Mouse (Mus musculus): Measurements from ENCODE around the gene Fam102b. TPM values are rescaled to one million over a fixed set of nuclear protein-coding genes. Genes with fewer than 3 reads are reported as not detected.

Fam102b gene
- total and polyA plus RNA-seq, 3 experiments = 0.01 to 0.15 (median 0.11) TPM

GRCm38 (mm10) chr3:108987009-108987659, 40.3 kb downstream of the Fam102b start:
- Histone ChIP-seq H3K4me1 (ENCODE audit: insufficient read depth, low read depth, low read length) (no peaks in the 10 kb centered on the region), H3K36me3 (replicated peaks) (no peaks in the 10 kb centered on the region), H3K27me3 (ENCODE audit: insufficient read depth, low read length) (no peaks in the 10 kb centered on the region), H3K9me3 (replicated peaks) (no peaks in the 10 kb centered on the region), H3K4me3 (ENCODE audit: low read depth, low read length) (no peak overlapping the region)
- DNase-seq (ENCODE audit: low spot score) = no peak
- TF ChIP-seq GATA1 (IDR thresholded peaks at IDR 0.05; ENCODE audit: borderline replicate concordance, low read length) = no peak
- no peak for TF ChIP-seq CTCF (IDR thresholded peaks at IDR 0.05; ENCODE audit: low read depth, low read length)
- TF ChIP-seq TAL1 (conservative IDR thresholded peaks at IDR 0.05; ENCODE audit: low read depth, low read length) = no peak
- no peak for TF ChIP-seq POLR2AphosphoS5 (IDR thresholded peaks at IDR 0.05; ENCODE audit: insufficient replicate concordance, low read depth, low read length)
- no peak for TF ChIP-seq GATA2 (IDR thresholded peaks at IDR 0.05; ENCODE audit: borderline replicate concordance, low read depth, low read length)
- ATAC-seq (ENCODE audit: extremely low read depth, insufficient number of reproducible peaks, low FRiP score, poor library complexity, severe bottlenecking) = no peak

GRCm38 (mm10) chr3:108986534-108986933, 40.9 kb downstream of the Fam102b start:
- DNase-seq (ENCODE audit: low spot score) = no peak
- no peaks in the 10 kb centered on the region for H3K9me3 ChIP-seq (replicated peaks)
- H3K36me3 ChIP-seq (replicated peaks) = no peaks in the 10 kb centered on the region
- H3K4me3 ChIP-seq (ENCODE audit: low read depth, low read length) = no peak overlapping the region
- no peak; the same call in 1 of the 2 replicates for ATAC-seq (ENCODE audit: extremely low read depth, insufficient number of reproducible peaks, low FRiP score, poor library complexity, severe bottlenecking)
- H3K4me1 ChIP-seq (ENCODE audit: insufficient read depth, low read depth, low read length) = no peaks in the 10 kb centered on the region
- TF ChIP-seq POLR2AphosphoS5 (IDR thresholded peaks at IDR 0.05; ENCODE audit: insufficient replicate concordance, low read depth, low read length) = no peak
- TF ChIP-seq CTCF (IDR thresholded peaks at IDR 0.05; ENCODE audit: low read depth, low read length) = no peak
- TF ChIP-seq TAL1 (conservative IDR thresholded peaks at IDR 0.05; ENCODE audit: low read depth, low read length) = no peak
- TF ChIP-seq GATA1 (IDR thresholded peaks at IDR 0.05; ENCODE audit: borderline replicate concordance, low read length) = no peak
- TF ChIP-seq GATA2 (IDR thresholded peaks at IDR 0.05; ENCODE audit: borderline replicate concordance, low read depth, low read length) = no peak
- no peaks in the 10 kb centered on the region for H3K27me3 ChIP-seq (ENCODE audit: insufficient read depth, low read length)

DNA sequence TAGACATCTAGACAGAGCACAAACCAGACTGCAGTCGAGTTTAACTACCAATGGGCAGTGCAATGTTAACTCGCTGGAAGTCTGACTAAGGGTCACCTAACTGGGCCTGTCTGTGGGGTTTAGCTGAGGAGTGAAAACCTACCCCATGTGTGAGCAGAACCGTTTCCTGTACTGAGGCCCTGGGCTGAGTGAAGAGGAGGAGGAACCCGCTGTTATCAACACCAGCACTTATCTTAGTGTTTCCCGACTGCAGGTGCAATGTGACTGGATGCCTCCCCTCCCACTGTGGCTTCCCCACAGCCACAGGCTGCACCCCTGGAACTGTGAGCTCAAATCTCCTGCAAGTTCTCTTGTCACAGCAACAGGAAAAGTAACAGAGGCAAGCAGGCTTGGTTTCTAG, 43.4 kb downstream of the Fam102b start:
- TF ChIP-seq POLR2AphosphoS5 (IDR thresholded peaks at IDR 0.05; ENCODE audit: insufficient replicate concordance, low read depth, low read length) = no peak
- TF ChIP-seq GATA2 (IDR thresholded peaks at IDR 0.05; ENCODE audit: borderline replicate concordance, low read depth, low read length) = no peak
- TF ChIP-seq GATA1 (IDR thresholded peaks at IDR 0.05; ENCODE audit: borderline replicate concordance, low read length) = no peak
- no peak for TF ChIP-seq TAL1 (conservative IDR thresholded peaks at IDR 0.05; ENCODE audit: low read depth, low read length)
- no peak for TF ChIP-seq CTCF (IDR thresholded peaks at IDR 0.05; ENCODE audit: low read depth, low read length)
- DNase-seq (ENCODE audit: low spot score) (no peak), ATAC-seq (ENCODE audit: extremely low read depth, insufficient number of reproducible peaks, low FRiP score, poor library complexity, severe bottlenecking) (0 out of 2 replicates have a peak, but pooled peaks have one; percentile 42)
- no peak overlapping the region for H3K4me3 ChIP-seq (ENCODE audit: low read depth, low read length)
- H3K4me1 ChIP-seq (ENCODE audit: insufficient read depth, low read depth, low read length) = no peaks in the 10 kb centered on the region
- no peaks in the 10 kb centered on the region; the same call in 1 of the 2 replicates for H3K27me3 ChIP-seq (ENCODE audit: insufficient read depth, low read length)
- peaks cover 6% of the 10 kb centered on the region for H3K9me3 ChIP-seq (replicated peaks)
- H3K36me3 ChIP-seq (replicated peaks) = no peaks in the 10 kb centered on the region

DNA sequence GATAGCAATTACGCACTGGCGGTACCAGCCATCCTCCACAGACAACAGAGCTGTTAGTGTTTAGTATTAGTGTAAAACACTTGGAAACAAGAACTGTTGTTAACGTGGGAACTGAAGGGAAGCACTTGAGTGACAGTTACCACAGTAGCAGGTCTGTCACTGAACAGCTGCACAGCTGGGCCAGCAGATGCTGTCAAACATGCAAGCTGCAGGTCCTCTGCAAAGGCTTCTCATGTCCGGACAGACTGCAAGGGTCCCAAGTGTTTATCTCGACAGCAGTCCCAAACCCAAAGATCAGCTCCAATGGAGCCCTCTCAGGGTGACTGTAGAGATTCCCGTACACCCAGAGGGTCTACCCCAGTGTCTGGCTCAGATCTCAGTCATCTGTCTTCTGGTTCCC, 45.5 kb downstream of the Fam102b start:
- H3K27me3 ChIP-seq (ENCODE audit: insufficient read depth, low read length) = no peaks in the 10 kb centered on the region; the same call in 1 of the 2 replicates
- H3K36me3 ChIP-seq (replicated peaks) = no peaks in the 10 kb centered on the region
- no peak overlapping the region for H3K4me3 ChIP-seq (ENCODE audit: low read depth, low read length)
- no peak for ATAC-seq (ENCODE audit: extremely low read depth, insufficient number of reproducible peaks, low FRiP score, poor library complexity, severe bottlenecking)
- H3K9me3 ChIP-seq (replicated peaks) = peaks cover 6% of the 10 kb centered on the region
- no peaks in the 10 kb centered on the region for H3K4me1 ChIP-seq (ENCODE audit: insufficient read depth, low read depth, low read length)
- no peak for DNase-seq (ENCODE audit: low spot score)
- TF ChIP-seq TAL1 (conservative IDR thresholded peaks at IDR 0.05; ENCODE audit: low read depth, low read length) = no peak
- no peak for TF ChIP-seq GATA1 (IDR thresholded peaks at IDR 0.05; ENCODE audit: borderline replicate concordance, low read length)
- no peak for TF ChIP-seq GATA2 (IDR thresholded peaks at IDR 0.05; ENCODE audit: borderline replicate concordance, low read depth, low read length)
- TF ChIP-seq POLR2AphosphoS5 (IDR thresholded peaks at IDR 0.05; ENCODE audit: insufficient replicate concordance, low read depth, low read length) = no peak
- no peak for TF ChIP-seq CTCF (IDR thresholded peaks at IDR 0.05; ENCODE audit: low read depth, low read length)

- no peak overlapping the region for H3K4me3 ChIP-seq (ENCODE audit: low read depth, low read length)
- no peaks in the 10 kb centered on the region; the same call in 1 of the 2 replicates for H3K27me3 ChIP-seq (ENCODE audit: insufficient read depth, low read length)
- DNase-seq (ENCODE audit: low spot score) = no peak
- TF ChIP-seq POLR2AphosphoS5 (IDR thresholded peaks at IDR 0.05; ENCODE audit: insufficient replicate concordance, low read depth, low read length) (no peak), GATA2 (IDR thresholded peaks at IDR 0.05; ENCODE audit: borderline replicate concordance, low read depth, low read length) (no peak), CTCF (IDR thresholded peaks at IDR 0.05; ENCODE audit: low read depth, low read length) (no peak), TAL1 (conservative IDR thresholded peaks at IDR 0.05; ENCODE audit: low read depth, low read length) (no peak), GATA1 (IDR thresholded peaks at IDR 0.05; ENCODE audit: borderline replicate concordance, low read length) (no peak)
- H3K9me3 ChIP-seq (replicated peaks) = peaks cover 6% of the 10 kb centered on the region
- no peak for ATAC-seq (ENCODE audit: extremely low read depth, insufficient number of reproducible peaks, low FRiP score, poor library complexity, severe bottlenecking)
- no peaks in the 10 kb centered on the region for H3K36me3 ChIP-seq (replicated peaks)
- no peaks in the 10 kb centered on the region for H3K4me1 ChIP-seq (ENCODE audit: insufficient read depth, low read depth, low read length)
Measured at GRCm38 (mm10) chr3:108977340-108978030, 49.9 kb downstream of the Fam102b start.

GRCm38 (mm10) chr3:108974920-108975485, 52.4 kb downstream of the Fam102b start:
- Histone ChIP-seq H3K4me1 (ENCODE audit: insufficient read depth, low read depth, low read length) (no peaks in the 10 kb centered on the region), H3K36me3 (replicated peaks) (no peaks in the 10 kb centered on the region), H3K27me3 (ENCODE audit: insufficient read depth, low read length) (no peaks in the 10 kb centered on the region; the same call in 1 of the 2 replicates), H3K4me3 (ENCODE audit: low read depth, low read length) (no peak overlapping the region), H3K9me3 (replicated peaks) (peaks cover 6% of the 10 kb centered on the region)
- ATAC-seq (ENCODE audit: extremely low read depth, insufficient number of reproducible peaks, low FRiP score, poor library complexity, severe bottlenecking) (no peak), DNase-seq (ENCODE audit: low spot score) (no peak)
- no peak for TF ChIP-seq CTCF (IDR thresholded peaks at IDR 0.05; ENCODE audit: low read depth, low read length)
- no peak for TF ChIP-seq TAL1 (conservative IDR thresholded peaks at IDR 0.05; ENCODE audit: low read depth, low read length)
- TF ChIP-seq GATA2 (IDR thresholded peaks at IDR 0.05; ENCODE audit: borderline replicate concordance, low read depth, low read length) = no peak
- TF ChIP-seq POLR2AphosphoS5 (IDR thresholded peaks at IDR 0.05; ENCODE audit: insufficient replicate concordance, low read depth, low read length) = no peak
- TF ChIP-seq GATA1 (IDR thresholded peaks at IDR 0.05; ENCODE audit: borderline replicate concordance, low read length) = no peak
